Mouse (Mus musculus) heart, embryonic 12.5 days (tissue): Measurements from ENCODE around the gene Ascc2. TPM values are rescaled to one million over a fixed set of nuclear protein-coding genes. Genes with fewer than 3 reads are reported as not detected.
"Not testable (repeated sequence)": the region's sequence is repeated elsewhere in the genome, so short reads cannot be mapped to it uniquely, and the experiment has no call there.

Experiments used
- ATAC-seq: fragments of 200-750 bp; cut with Nextera tagmentation; 2 replicates; pipeline ENCODE4 v1.8.0; 2017; ENCODE audit warnings: moderate TSS enrichment, moderate library complexity; ENCODE audit not compliant: insufficient number of reproducible peaks, low FRiP score
- H3K27ac ChIP-seq: fragments of 300-500 bp; sonication (generic); 2 replicates; pipeline ENCODE4 v1.5.1; 2016; ENCODE audit warnings: mild to moderate bottlenecking, moderate library complexity; ENCODE audit not compliant: poor library complexity, severe bottlenecking
- H3K27me3 ChIP-seq: fragments of 300-500 bp; sonication (generic); replicated peaks from 2 replicates; pipeline ENCODE4 v1.6.1; 2016; ENCODE audit warnings: mild to moderate bottlenecking, moderate library complexity
- H3K36me3 ChIP-seq: fragments of 300-500 bp; sonication (generic); 2 replicates; pipeline ENCODE4 v1.6.1; 2016; ENCODE audit warnings: mild to moderate bottlenecking, moderate library complexity
- H3K4me1 ChIP-seq: fragments of 300-500 bp; sonication (generic); replicated peaks from 2 replicates; pipeline ENCODE4 v1.6.1; 2016; ENCODE audit warnings: mild to moderate bottlenecking
- H3K4me2 ChIP-seq: fragments of 300-500 bp; sonication (generic); 2 replicates; pipeline ENCODE4 v1.6.1; 2016; ENCODE audit warnings: mild to moderate bottlenecking, moderate library complexity
- H3K4me3 ChIP-seq: fragments of 300-500 bp; sonication (generic); 2 replicates; pipeline ENCODE4 v1.5.1; 2016; ENCODE audit warnings: mild to moderate bottlenecking
- H3K9ac ChIP-seq: fragments of 300-500 bp; sonication (generic); 2 replicates; pipeline ENCODE4 v1.6.1; 2016; ENCODE audit warnings: mild to moderate bottlenecking, moderate library complexity
- H3K9me3 ChIP-seq: fragments of 300-500 bp; sonication (generic); replicated peaks from 2 replicates; pipeline ENCODE4 v1.6.1; 2016; ENCODE audit warnings: mild to moderate bottlenecking, moderate library complexity
- WGBS: fragments of 180-500 bp; shearing (Covaris S2); methylation state at CpG from one replicate; pipeline ENCODE4 v1.1.7; 2016; 5-methylcytosine and 5-hydroxymethylcytosine counted together
- polyA plus RNA-seq: library from polyadenylated mRNA; unstranded; fragments of >200 nt; fragmentation: Nextera tagmentation; extraction: Ambion mirVana; gene quantifications from 2 replicates; pipeline ENCODE4 v1.2.1, GENCODE M21; 2016

Ascc2 gene
- polyA plus RNA-seq, 1 experiment from 2014 or later = 28.0 TPM

DNA sequence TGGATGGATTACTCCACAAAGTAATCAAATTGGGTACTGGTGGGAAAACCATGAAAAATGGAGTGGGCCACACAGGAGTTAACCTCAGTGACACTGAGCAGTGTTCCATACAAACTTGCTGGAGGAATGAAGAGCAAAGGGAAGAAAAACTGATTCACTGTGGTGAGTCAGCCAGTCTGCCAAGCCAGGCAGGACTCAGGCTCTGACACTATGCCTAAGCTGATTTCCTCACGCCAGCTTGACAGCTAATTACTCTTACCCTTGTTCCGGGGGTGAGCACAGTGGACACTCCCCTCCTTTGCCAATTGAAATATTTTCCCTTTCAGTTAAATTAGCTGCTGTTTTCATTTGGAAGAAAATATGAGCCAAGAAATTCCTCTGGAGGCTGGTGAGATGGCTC is 4.1 kb upstream of the Ascc2 start:
- WGBS = 58% methylated on average over 2 of the region's 2 CpGs
- H3K27ac ChIP-seq = no peak overlapping the region
- no peaks in the 10 kb centered on the region for H3K27me3 ChIP-seq
- no peak overlapping the region for H3K4me3 ChIP-seq
- peaks cover 40% of the 10 kb centered on the region for H3K4me1 ChIP-seq
- H3K4me2 ChIP-seq = no peak overlapping the region
- H3K9ac ChIP-seq = no peak overlapping the region
- ATAC-seq = no peak
- H3K36me3 ChIP-seq = no peaks in the 10 kb centered on the region
- no peaks in the 10 kb centered on the region for H3K9me3 ChIP-seq

DNA sequence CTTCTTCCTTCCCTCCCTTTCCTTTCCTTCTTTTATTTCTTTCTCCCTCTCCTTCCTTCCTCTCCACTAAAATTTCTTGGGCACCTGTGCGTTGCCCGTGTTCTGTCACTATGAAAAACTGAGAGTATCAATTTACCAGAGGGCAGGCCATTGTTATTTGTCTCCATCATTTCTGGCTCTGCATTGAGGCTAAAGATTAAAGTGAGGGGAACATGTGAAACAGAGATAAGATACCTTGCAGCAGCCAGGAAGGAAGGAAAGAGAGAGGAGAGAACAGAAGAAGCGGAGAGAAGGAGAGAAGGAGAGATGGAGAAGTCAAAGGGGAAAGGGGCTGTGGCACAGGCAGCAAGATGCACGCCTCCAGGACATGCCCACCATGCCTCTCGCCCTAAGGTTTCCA is 3.2 kb upstream of the Ascc2 start:
- no peak overlapping the region for H3K4me3 ChIP-seq
- H3K9ac ChIP-seq = no peak overlapping the region
- no peaks in the 10 kb centered on the region for H3K27me3 ChIP-seq
- peaks cover 41% of the 10 kb centered on the region for H3K4me1 ChIP-seq
- 58% methylated on average over 5 of the region's 5 CpGs for WGBS
- no peaks in the 10 kb centered on the region for H3K36me3 ChIP-seq
- H3K4me2 ChIP-seq = no peak overlapping the region
- H3K9me3 ChIP-seq = no peaks in the 10 kb centered on the region
- H3K27ac ChIP-seq = no peak overlapping the region
- no peak for ATAC-seq

DNA sequence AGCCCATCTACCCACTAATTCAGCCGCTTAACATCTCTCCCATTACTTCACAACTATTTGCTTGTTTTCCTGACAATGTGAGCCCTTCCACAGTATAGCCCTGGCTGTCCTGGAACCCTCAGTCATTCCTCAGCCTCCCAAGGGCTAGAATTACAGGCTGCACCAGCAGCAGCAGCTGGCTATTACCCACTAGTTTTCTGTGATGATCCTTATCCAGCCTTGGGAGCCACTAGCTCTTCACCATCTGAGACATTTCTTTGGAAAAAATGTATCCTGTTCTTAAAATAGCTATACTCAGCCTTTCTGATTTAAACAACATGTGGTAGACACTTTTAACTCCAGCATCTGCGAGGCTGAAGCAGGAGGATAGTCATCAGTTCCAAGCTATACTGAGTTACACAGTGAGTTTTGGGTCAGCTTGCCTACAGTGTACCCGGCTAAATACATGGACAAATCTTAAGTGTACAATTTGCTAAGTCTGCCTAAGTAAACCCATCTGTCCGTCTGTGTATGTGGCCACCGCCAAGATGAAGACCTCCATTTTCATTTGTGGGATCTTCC is 685 bp upstream of the Ascc2 start:
- no peaks in the 10 kb centered on the region for H3K9me3 ChIP-seq
- H3K27ac ChIP-seq = peak overlapping the region; percentile 34
- H3K36me3 ChIP-seq = peaks cover 5% of the 10 kb centered on the region
- 48% methylated on average over 5 of the region's 5 CpGs for WGBS
- peak overlapping the region; percentile 92 for H3K4me2 ChIP-seq
- ATAC-seq = no peak
- no peaks in the 10 kb centered on the region for H3K27me3 ChIP-seq
- peaks cover 20% of the 10 kb centered on the region for H3K4me1 ChIP-seq
- H3K9ac ChIP-seq = no peak overlapping the region
- H3K4me3 ChIP-seq = peak overlapping the region; percentile 79

DNA sequence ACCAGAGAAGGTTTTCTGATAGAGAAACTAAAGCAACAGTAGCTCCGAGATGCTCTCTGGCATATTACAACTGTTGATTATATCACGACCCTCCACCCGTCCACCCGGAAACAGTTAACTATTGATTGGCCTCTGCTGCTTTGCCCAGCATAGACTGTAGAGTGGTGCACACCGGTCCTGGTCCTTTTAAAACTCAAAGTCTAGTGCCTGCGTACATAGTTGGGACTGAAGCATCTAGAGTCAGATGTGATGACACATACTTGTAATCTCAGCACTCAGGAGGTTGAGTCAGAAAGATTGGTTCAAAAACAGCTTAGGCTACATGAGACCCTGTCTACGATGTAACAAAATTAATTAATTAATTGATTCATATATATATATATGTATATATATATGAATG is 714 bp downstream of the Ascc2 start:
- Histone ChIP-seq H3K27me3 (no peaks in the 10 kb centered on the region), H3K9me3 (no peaks in the 10 kb centered on the region), H3K9ac (peak overlapping the region; percentile 73), H3K4me1 (peaks cover 20% of the 10 kb centered on the region), H3K4me3 (peak overlapping the region; percentile 79), H3K27ac (peak overlapping the region; percentile 34), H3K36me3 (peaks cover 9% of the 10 kb centered on the region), H3K4me2 (peak overlapping the region; percentile 92)
- WGBS = 20% methylated on average over 7 of the region's 7 CpGs
- no peak for ATAC-seq

DNA sequence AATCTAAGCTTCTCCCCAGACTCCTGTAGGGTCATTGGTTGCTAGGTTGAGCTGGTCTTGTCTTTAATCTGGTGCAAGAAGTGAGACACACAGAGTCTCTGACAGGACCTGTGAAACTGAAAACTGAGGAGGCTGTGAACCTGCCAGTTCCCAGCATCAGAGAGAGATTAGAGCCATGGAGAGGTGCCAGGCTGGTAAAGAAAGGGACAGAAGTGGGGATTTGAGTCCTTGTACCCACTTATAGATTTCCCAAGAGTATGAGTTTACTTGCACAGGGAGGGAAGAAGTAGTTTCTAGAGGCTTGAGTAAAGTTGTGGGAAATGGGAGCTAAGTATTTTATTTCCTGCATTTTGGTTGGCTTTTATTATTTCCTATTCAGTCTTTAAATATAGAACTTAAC is 3.6 kb downstream of the Ascc2 start:
- ATAC-seq = no peak
- Histone ChIP-seq H3K9me3 (no peaks in the 10 kb centered on the region), H3K36me3 (peaks cover 10% of the 10 kb centered on the region), H3K4me1 (peaks cover 20% of the 10 kb centered on the region), H3K27ac (no peak overlapping the region), H3K4me3 (no peak overlapping the region), H3K9ac (no peak overlapping the region), H3K27me3 (no peaks in the 10 kb centered on the region), H3K4me2 (no peak overlapping the region)

DNA sequence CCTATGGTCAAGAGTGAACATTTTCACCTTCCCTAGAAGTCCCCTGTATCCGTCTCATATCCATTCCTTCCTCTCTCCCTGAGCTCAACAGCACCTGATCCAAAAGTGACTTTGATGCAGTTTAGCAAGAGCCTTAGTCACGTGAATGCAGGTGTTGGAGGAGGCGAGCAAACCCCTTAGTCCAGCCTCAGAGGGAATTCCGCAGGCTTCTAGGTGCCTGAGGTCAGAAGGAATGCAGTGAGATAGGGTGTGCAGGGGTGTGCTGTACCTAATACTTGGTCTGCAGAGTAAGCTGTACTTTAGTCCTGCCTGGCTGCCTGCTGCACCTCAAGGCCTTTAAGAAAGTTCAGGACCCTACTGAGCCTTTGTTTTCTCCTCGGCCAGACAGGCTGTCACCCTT is 6.2 kb downstream of the Ascc2 start:
- Histone ChIP-seq H3K4me2 (no peak overlapping the region), H3K9ac (no peak overlapping the region), H3K27ac (no peak overlapping the region), H3K4me3 (no peak overlapping the region), H3K27me3 (no peaks in the 10 kb centered on the region), H3K9me3 (no peaks in the 10 kb centered on the region), H3K4me1 (peaks cover 6% of the 10 kb centered on the region), H3K36me3 (peaks cover 35% of the 10 kb centered on the region)
- ATAC-seq = no peak
- WGBS = 58% methylated on average over 5 of the region's 5 CpGs

DNA sequence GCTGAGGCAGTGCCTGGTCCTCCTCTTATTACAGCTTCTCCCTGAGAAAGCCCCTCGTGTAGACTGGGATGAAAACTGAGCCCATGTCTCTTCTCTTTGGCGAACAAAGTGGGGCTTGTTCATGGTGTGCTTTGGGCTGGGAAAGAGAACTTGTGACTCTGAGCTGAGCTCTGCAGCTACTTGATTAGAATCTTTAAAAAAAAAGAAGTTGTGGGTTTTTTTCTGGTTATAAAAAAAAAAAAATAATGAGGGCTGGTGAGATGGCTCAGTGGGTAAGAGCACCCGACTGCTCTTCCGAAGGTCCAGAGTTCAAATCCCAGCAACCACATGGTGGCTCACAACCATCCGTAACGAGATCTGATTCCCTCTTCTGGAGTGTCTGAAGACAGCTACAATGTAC is 7.6 kb downstream of the Ascc2 start:
- 87% methylated on average over 6 of the region's 6 CpGs for WGBS
- H3K27ac ChIP-seq, H3K27me3 ChIP-seq, H3K9ac ChIP-seq, H3K9me3 ChIP-seq, ATAC-seq, H3K4me2 ChIP-seq, H3K4me1 ChIP-seq, H3K4me3 ChIP-seq: not testable (repeated sequence)
- peaks cover 49% of the 10 kb centered on the region for H3K36me3 ChIP-seq

DNA sequence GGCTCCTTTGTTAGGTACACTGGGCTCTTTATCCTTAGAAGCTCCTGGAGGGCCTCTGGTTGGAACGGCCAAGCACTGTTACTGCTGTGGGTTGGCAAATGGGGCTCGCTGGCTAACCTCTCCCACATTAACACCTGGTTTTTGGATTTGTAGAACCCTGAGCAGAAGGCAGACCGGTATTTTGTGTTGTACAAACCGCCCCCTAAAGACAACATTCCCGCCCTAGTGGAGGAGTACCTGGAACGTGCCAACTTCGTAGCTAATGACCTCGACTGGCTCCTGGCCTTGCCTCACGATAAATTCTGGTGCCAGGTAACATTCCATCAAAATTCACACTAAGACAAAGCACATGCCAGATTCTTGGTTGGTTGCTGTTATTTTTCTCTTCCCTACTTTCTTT is 8.9 kb downstream of the Ascc2 start:
- Histone ChIP-seq H3K27me3 (no peaks in the 10 kb centered on the region), H3K36me3 (peaks cover 51% of the 10 kb centered on the region), H3K27ac (no peak overlapping the region), H3K4me3 (no peak overlapping the region), H3K4me1 (no peaks in the 10 kb centered on the region), H3K4me2 (no peak overlapping the region), H3K9ac (no peak overlapping the region), H3K9me3 (no peaks in the 10 kb centered on the region)
- no peak for ATAC-seq
- 90% methylated on average over 9 of the region's 9 CpGs for WGBS

DNA sequence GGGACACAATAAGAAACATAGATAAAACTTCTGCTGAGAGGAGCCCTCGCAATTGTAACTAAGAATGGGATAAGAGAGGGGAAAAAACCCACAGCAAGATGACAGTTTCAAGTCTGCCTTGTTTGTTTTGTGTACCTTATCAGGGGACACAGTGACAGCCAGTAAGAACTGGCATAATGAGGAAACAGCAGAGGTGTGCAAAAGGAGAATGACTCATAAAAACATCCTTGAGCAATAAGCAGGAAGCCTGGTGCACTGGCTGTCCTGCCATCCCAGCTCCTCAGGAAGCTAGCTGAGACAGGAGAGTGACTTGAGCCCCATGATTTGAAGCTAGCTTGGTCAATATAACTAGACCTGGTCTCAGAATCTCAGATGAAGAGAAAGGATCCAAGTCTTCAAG is 22.3 kb downstream of the Ascc2 start:
- peak; percentile 72 for ATAC-seq
- Histone ChIP-seq H3K4me1 (no peaks in the 10 kb centered on the region), H3K27me3 (no peaks in the 10 kb centered on the region), H3K9ac (no peak overlapping the region), H3K36me3 (peaks cover 80% of the 10 kb centered on the region), H3K4me2 (no peak overlapping the region), H3K27ac (no peak overlapping the region), H3K9me3 (no peaks in the 10 kb centered on the region), H3K4me3 (no peak overlapping the region)
- WGBS = 69% methylated on average over 1 of the region's 1 CpGs

DNA sequence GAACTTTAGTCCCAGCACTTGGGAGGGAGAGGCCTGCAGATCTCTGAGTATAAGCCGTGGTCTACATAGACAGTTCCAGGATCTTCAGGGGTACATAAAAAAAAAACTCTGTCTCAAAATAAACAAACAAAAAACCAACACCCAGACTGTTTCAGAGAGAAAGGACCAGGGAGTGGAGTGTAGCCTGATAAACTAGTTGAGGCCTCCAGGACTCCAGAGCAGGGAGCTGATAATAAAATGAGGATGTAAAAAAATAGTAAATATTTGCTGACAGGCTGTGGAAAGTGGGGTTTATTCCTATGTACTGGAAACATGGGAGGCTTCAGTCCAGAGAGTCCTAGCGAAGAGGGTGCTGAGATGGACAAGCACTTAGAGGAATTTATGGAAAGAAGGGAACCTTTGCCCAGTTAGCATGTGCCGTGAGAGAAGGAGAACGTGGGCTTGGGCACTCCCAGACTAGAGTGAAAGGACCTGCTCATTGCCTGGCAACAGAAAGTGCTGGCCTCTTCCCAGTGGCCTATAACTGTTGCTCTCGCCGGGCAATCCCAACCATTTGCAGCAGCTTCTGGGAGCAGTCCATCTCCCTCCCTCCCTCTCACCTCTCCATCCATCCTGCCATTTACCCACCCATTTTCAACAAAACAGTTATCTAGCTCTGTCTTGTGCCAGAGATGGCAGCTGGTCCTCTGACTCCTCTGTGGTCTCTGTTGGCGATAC is 22.9 kb downstream of the Ascc2 start:
- Histone ChIP-seq H3K4me3 (no peak overlapping the region), H3K4me1 (no peaks in the 10 kb centered on the region), H3K27ac (no peak overlapping the region), H3K9ac (no peak overlapping the region), H3K9me3 (no peaks in the 10 kb centered on the region), H3K4me2 (no peak overlapping the region), H3K27me3 (no peaks in the 10 kb centered on the region), H3K36me3 (peaks cover 74% of the 10 kb centered on the region)
- WGBS = 74% methylated on average over 7 of the region's 7 CpGs
- no peak for ATAC-seq

DNA sequence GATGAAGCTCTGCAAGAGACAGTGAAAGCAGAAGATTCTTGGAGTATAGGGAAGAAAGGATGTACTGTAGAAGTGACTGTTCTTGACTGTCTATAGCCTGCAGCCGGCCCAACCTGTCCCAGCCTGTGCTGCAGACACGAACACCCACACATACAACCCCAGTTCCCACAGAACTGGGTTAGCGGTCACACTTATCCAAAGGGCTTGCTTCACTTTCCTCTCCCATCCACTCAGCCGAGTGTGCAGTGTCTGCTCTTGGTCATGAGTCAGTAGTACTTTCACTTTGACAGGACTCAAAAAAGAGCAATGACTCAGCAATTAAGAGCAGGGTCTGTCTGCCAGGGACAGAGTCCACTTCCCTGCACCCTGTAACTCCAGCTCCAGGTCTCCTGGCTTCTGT is 23.8 kb downstream of the Ascc2 start:
- 0 out of 2 replicates have a peak overlapping the region, but pooled peaks have one; percentile 36 for H3K9ac ChIP-seq
- peaks cover 65% of the 10 kb centered on the region for H3K36me3 ChIP-seq
- no peak overlapping the region for H3K4me2 ChIP-seq
- no peaks in the 10 kb centered on the region for H3K27me3 ChIP-seq
- WGBS = 69% methylated on average over 4 of the region's 4 CpGs
- no peaks in the 10 kb centered on the region for H3K4me1 ChIP-seq
- H3K9me3 ChIP-seq = no peaks in the 10 kb centered on the region
- no peak overlapping the region for H3K4me3 ChIP-seq
- ATAC-seq = peak; percentile 90
- H3K27ac ChIP-seq = no peak overlapping the region
